Mouse (Mus musculus) monocyte, adult 5-6 weeks (primary cell): ENCODE measurements at regions not wholly inside any gene's neighbourhood (a gene's known extent, or its start where the extent isn't known, plus 50 kb on each side); places are given as distances from the start of the nearest gene placed in this dataset.

Experiments
- ATAC-seq: fragments of 153-309, 156-312 bp; replicated peaks from 2 replicates; pipeline ENCODE4 v1.8.0; 2017; ENCODE audit warnings: mild to moderate bottlenecking; ENCODE audit not compliant: low TSS enrichment, insufficient number of reproducible peaks, severe bottlenecking, poor library complexity, low FRiP score

GRCm38 (mm10) chr15:25305801-25306200 lies 107.8 kb downstream of the Basp1 start:
- no peak for ATAC-seq

GRCm38 (mm10) chr15:25303379-25303778 lies 110.2 kb downstream of the Basp1 start:
- ATAC-seq, result no peak

GRCm38 (mm10) chr15:25302671-25303294 lies 110.8 kb downstream of the Basp1 start:
- ATAC-seq, result peak; percentile 71

GRCm38 (mm10) chr15:25301810-25302209 lies 111.8 kb downstream of the Basp1 start:
- 0 out of 2 replicates have a peak, but pooled peaks have one; percentile 30 for ATAC-seq

GRCm38 (mm10) chr15:25297278-25297677 lies 116.3 kb downstream of the Basp1 start:
- ATAC-seq, result no peak

GRCm38 (mm10) chr15:25296714-25297113 lies 116.8 kb downstream of the Basp1 start:
- ATAC-seq, result no peak

- no peak for ATAC-seq
Measured at GRCm38 (mm10) chr15:25295753-25296152, 117.8 kb downstream of the Basp1 start.

GRCm38 (mm10) chr15:25291231-25291691 lies 122.3 kb downstream of the Basp1 start:
- no peak for ATAC-seq

- ATAC-seq, result peak; percentile 80
Measured at GRCm38 (mm10) chr15:25287850-25288249, 125.7 kb downstream of the Basp1 start.

- ATAC-seq, result no peak
Measured at GRCm38 (mm10) chr15:25284354-25285199, 129.0 kb downstream of the Basp1 start.

- ATAC-seq, result no peak
Measured at GRCm38 (mm10) chr15:25283713-25284112, 129.9 kb downstream of the Basp1 start.

GRCm38 (mm10) chr15:25282346-25282745 lies 131.2 kb downstream of the Basp1 start:
- peak; percentile 75 for ATAC-seq

- ATAC-seq, result 0 out of 2 replicates have a peak, but pooled peaks have one; percentile 18
Measured at GRCm38 (mm10) chr15:25281942-25282341, 131.6 kb downstream of the Basp1 start.

- ATAC-seq, result no peak
Measured at GRCm38 (mm10) chr15:25278317-25279156, 135.0 kb downstream of the Basp1 start.

- ATAC-seq, result no peak
Measured at GRCm38 (mm10) chr15:25276227-25276626, 137.3 kb downstream of the Basp1 start.

- no peak for ATAC-seq
Measured at GRCm38 (mm10) chr15:25271886-25272285, 141.7 kb downstream of the Basp1 start.

GRCm38 (mm10) chr15:25270349-25270748 lies 143.2 kb downstream of the Basp1 start:
- no peak for ATAC-seq

- peak; percentile 87 for ATAC-seq
Measured at GRCm38 (mm10) chr15:25269345-25269996, 144.1 kb downstream of the Basp1 start.

GRCm38 (mm10) chr15:25268436-25268835 lies 145.1 kb downstream of the Basp1 start:
- ATAC-seq, result peak; percentile 36; the same call in 1 of the 2 replicates
